Mouse (Mus musculus): Measurements from ENCODE around the gene AI661453. TPM values are rescaled to one million over a fixed set of nuclear protein-coding genes. Genes with fewer than 3 reads are reported as not detected.

Gene AI661453
- total RNA-seq, 2 experiments from 2014 or later, result 0.29 to 2.3 TPM

- ATAC-seq (replicated peaks; ENCODE audit: poor library complexity), result no peak
Observed at GRCm38 (mm10) chr17:47440359-47440890, 4.0 kb downstream of the AI661453 start.

- peak; percentile 23; the same call in 1 of the 2 replicates for ATAC-seq (replicated peaks; ENCODE audit: poor library complexity)
Observed at GRCm38 (mm10) chr17:47441296-47442051, 5.1 kb downstream of the AI661453 start.

GRCm38 (mm10) chr17:47442271-47442670, 5.9 kb downstream of the AI661453 start:
- ATAC-seq (replicated peaks; ENCODE audit: poor library complexity), result no peak

- no peak for ATAC-seq (replicated peaks; ENCODE audit: poor library complexity)
Observed at GRCm38 (mm10) chr17:47444113-47444512, 7.7 kb downstream of the AI661453 start.

- no peak for ATAC-seq (replicated peaks; ENCODE audit: poor library complexity)
Observed at GRCm38 (mm10) chr17:47445518-47445917, 9.1 kb downstream of the AI661453 start.

- ATAC-seq (replicated peaks; ENCODE audit: poor library complexity), result peak; percentile 60
Observed at GRCm38 (mm10) chr17:47446025-47446424, 9.6 kb downstream of the AI661453 start.

GRCm38 (mm10) chr17:47446561-47446960, 10.1 kb downstream of the AI661453 start:
- no peak for ATAC-seq (replicated peaks; ENCODE audit: poor library complexity)

GRCm38 (mm10) chr17:47448523-47449372, 12.3 kb downstream of the AI661453 start:
- ATAC-seq (replicated peaks; ENCODE audit: poor library complexity), result no peak

- no peak for ATAC-seq (replicated peaks; ENCODE audit: poor library complexity)
Observed at GRCm38 (mm10) chr17:47449432-47449831, 13.0 kb downstream of the AI661453 start.

- no peak for ATAC-seq (replicated peaks; ENCODE audit: poor library complexity)
Observed at GRCm38 (mm10) chr17:47450239-47450638, 13.8 kb downstream of the AI661453 start.

GRCm38 (mm10) chr17:47450880-47451565, 14.6 kb downstream of the AI661453 start:
- no peak for ATAC-seq (replicated peaks; ENCODE audit: poor library complexity)

- no peak for ATAC-seq (replicated peaks; ENCODE audit: poor library complexity)
Observed at GRCm38 (mm10) chr17:47452886-47453285, 16.5 kb downstream of the AI661453 start.

- peak; percentile 92 for ATAC-seq (replicated peaks; ENCODE audit: poor library complexity)
Observed at GRCm38 (mm10) chr17:47454675-47455074, 18.3 kb downstream of the AI661453 start.

- ATAC-seq (replicated peaks; ENCODE audit: poor library complexity), result no peak
Observed at GRCm38 (mm10) chr17:47458310-47458709, 21.9 kb downstream of the AI661453 start.

GRCm38 (mm10) chr17:47458936-47459335, 22.5 kb downstream of the AI661453 start:
- ATAC-seq (replicated peaks; ENCODE audit: poor library complexity), result no peak

GRCm38 (mm10) chr17:47459341-47459919, 23.0 kb downstream of the AI661453 start:
- ATAC-seq (replicated peaks; ENCODE audit: poor library complexity), result peak; percentile 35

GRCm38 (mm10) chr17:47461688-47462087, 25.3 kb downstream of the AI661453 start:
- peak; percentile 56 for ATAC-seq (replicated peaks; ENCODE audit: poor library complexity)

GRCm38 (mm10) chr17:47462209-47462608, 25.8 kb downstream of the AI661453 start:
- ATAC-seq (replicated peaks; ENCODE audit: poor library complexity), result no peak

GRCm38 (mm10) chr17:47462728-47463388, 26.4 kb downstream of the AI661453 start:
- ATAC-seq (replicated peaks; ENCODE audit: poor library complexity), result no peak

All from megakaryocyte progenitor cell, adult 5-6 weeks (primary cell).